Mouse (Mus musculus): ENCODE measurements around the gene Nhlh2. TPM values are rescaled to one million over a fixed set of nuclear protein-coding genes. Genes with fewer than 3 reads are reported as not detected.

Nhlh2 gene
- polyA plus RNA-seq, 1 experiment from 2014 or later = not detected

DNA sequence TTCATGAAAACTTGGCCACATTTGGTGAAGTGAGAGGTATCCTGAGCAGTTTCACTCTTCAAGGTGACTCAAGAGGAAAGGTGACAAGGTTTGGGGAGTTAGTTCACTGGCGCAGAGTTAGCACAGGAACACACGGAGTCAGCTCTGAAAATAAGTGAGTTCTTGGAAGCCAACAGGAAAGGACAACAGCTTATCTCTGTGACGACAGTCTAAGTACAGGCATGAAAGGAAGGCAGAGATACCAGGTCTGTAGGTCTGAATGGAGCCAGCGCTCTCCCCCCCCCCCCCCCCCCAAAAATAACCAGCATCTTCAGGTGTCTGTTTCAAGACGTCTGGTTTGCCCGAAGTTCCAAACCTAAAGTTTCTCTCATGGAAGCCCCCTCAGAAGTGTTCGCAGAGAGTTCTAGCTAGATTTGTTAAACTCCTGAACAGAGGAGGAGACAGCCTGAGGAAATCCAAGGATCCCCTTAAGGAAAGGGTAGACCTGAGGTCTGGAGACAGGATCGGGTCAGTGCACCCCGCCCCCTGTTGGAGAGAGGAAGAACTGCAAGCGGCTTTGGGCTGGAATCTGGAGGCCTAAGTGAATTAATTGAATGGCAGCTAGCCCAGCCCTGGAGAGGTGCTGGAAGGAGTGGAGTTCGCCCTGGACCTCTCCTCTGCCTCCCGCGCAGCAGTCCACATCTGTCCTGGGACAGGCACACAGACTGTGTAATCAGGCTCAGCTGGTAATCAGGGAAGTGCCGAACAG, 52.2 kb downstream of the Nhlh2 start:
- H3K4me2 ChIP-seq = no peak overlapping the region
- no peaks in the 10 kb centered on the region for H3K9me3 ChIP-seq (replicated peaks)
- ATAC-seq (ENCODE audit: insufficient read depth) = peak; percentile 54
- H3K27me3 ChIP-seq = no peaks in the 10 kb centered on the region
- H3K4me1 ChIP-seq (replicated peaks) = peaks cover 6% of the 10 kb centered on the region; the same call in 1 of the 2 replicates
- H3K9ac ChIP-seq = no peak overlapping the region
- H3K36me3 ChIP-seq (replicated peaks) = no peaks in the 10 kb centered on the region
- no peak overlapping the region for H3K4me3 ChIP-seq (replicated peaks)
- no peak overlapping the region for H3K27ac ChIP-seq (replicated peaks)
- WGBS (ENCODE audit: insufficient replicate concordance) = 16% methylated on average over 14 of the region's 14 CpGs

DNA sequence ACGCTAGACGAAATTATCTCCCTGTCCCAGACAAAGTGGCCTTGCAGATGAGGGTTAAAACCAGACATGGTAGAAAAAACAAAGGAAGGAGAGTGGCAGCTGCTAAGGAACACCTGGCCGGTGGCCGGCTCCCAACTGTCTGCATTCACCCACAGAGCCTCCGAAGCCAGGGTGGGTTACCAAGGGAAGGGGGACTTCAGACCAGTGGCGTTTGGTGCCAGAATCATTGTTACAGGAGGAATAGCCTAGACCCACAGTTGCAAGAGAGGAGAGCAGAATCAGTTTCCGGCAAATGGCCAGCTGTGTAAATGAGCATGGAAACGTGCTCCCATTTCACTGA, 52.8 kb downstream of the Nhlh2 start:
- no peak for ATAC-seq (ENCODE audit: insufficient read depth)
- Histone ChIP-seq H3K27ac (replicated peaks) (no peak overlapping the region), H3K4me2 (no peak overlapping the region), H3K27me3 (no peaks in the 10 kb centered on the region), H3K9ac (no peak overlapping the region), H3K9me3 (replicated peaks) (no peaks in the 10 kb centered on the region), H3K4me1 (replicated peaks) (peaks cover 6% of the 10 kb centered on the region; the same call in 1 of the 2 replicates), H3K36me3 (replicated peaks) (no peaks in the 10 kb centered on the region), H3K4me3 (replicated peaks) (no peak overlapping the region)
- 27% methylated on average over 8 of the region's 8 CpGs for WGBS (ENCODE audit: insufficient replicate concordance)

DNA sequence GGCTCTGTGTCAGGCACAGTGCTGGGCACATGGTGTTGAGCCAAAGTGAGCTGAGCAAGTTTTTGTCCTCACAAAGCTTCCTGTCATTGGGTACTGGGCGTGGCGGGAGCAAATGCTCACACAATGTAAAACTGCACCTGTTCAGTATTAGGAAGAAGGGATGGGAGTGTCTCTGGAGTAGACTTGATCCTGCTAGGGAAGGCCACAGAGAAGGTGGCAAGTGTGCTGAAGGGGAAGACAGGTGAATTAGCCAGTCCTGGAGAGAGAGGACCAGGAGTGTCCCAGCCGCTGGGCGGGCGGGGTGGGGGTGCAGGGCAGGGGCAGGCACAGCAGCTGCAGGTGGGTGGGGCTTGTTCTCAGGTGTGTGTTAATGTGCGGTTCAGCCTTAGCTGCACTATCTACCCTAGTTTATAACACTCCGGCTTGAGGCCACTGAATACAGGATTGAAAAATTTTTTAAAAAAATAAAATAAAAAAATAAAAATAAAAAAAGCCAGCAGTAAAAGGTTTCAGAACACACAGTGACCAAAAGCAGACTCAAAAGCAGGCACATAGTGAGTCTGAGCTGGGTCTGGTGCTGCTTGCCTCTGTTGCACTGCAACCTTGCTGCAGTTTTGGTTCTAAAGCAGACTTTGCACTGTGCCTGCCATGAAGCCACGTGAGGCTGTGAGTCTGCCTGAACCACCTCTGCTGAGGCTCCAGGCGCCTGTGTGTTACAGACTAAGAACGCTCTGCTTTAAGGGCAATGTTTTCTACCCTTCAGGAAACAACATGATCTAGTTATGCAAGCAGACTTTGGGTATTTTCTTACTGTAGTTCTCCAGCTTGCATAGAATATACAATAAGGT, 53.6 kb downstream of the Nhlh2 start:
- Histone ChIP-seq H3K4me1 (replicated peaks) (peaks cover 6% of the 10 kb centered on the region; the same call in 1 of the 2 replicates), H3K36me3 (replicated peaks) (no peaks in the 10 kb centered on the region), H3K27me3 (no peaks in the 10 kb centered on the region), H3K4me3 (replicated peaks) (no peak overlapping the region), H3K4me2 (no peak overlapping the region), H3K9ac (no peak overlapping the region), H3K9me3 (replicated peaks) (no peaks in the 10 kb centered on the region), H3K27ac (replicated peaks) (no peak overlapping the region)
- no peak; the same call in 1 of the 2 replicates for ATAC-seq (ENCODE audit: insufficient read depth)
- WGBS (ENCODE audit: insufficient replicate concordance) = 59% methylated on average over 10 of the region's 10 CpGs

DNA sequence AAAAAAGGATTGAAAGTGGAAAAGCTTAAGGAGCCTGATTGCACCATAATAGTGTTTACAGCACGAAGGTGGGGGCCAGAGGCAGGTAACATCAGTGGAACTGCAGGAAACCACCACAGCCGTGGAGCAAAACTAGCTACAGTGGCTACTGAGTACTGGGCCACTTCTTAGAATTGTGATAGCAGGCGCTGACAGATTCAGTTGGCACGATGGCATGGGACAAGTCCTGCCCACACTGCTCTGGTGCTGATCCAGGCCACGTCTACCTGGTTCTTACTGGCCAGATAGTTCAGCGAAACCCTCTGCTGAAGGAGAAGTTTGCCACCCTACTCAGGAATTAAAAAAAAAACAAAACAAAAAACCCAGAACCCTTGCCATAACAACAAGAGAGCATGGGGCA, 54.7 kb downstream of the Nhlh2 start:
- no peak for ATAC-seq (ENCODE audit: insufficient read depth)
- Histone ChIP-seq H3K4me2 (no peak overlapping the region), H3K9ac (no peak overlapping the region), H3K27ac (replicated peaks) (no peak overlapping the region), H3K4me3 (replicated peaks) (no peak overlapping the region), H3K27me3 (no peaks in the 10 kb centered on the region), H3K9me3 (replicated peaks) (no peaks in the 10 kb centered on the region), H3K36me3 (replicated peaks) (no peaks in the 10 kb centered on the region), H3K4me1 (replicated peaks) (peaks cover 6% of the 10 kb centered on the region; the same call in 1 of the 2 replicates)
- WGBS (ENCODE audit: insufficient replicate concordance) = 39% methylated on average over 6 of the region's 6 CpGs

Other genes with a start within 250 kb of the Nhlh2 start
- gene Mab21l3, start 161.1 kb upstream of the Nhlh2 start, polyA plus RNA-seq (2015; fragmentation: Nextera tagmentation; extraction: Ambion mirVana) = 0.07 TPM in 1 of 2 replicates, not detected in the other
- gene Slc22a15, start 85.6 kb upstream of the Nhlh2 start, polyA plus RNA-seq (2015; fragmentation: Nextera tagmentation; extraction: Ambion mirVana) = 2.3 and 2.6 TPM in 2 replicates
- gene Casq2, start 76.3 kb downstream of the Nhlh2 start, polyA plus RNA-seq (2015; fragmentation: Nextera tagmentation; extraction: Ambion mirVana) = 4.6 and 6.5 TPM in 2 replicates
- gene Vangl1, start 194.6 kb downstream of the Nhlh2 start, polyA plus RNA-seq (2015; fragmentation: Nextera tagmentation; extraction: Ambion mirVana) = 57.8 and 65.1 TPM in 2 replicates

All from liver, embryonic 15.5 days (tissue).